Mouse (Mus musculus): ENCODE data around the gene Tusc2. TPM values are rescaled to one million over a fixed set of nuclear protein-coding genes. Genes with fewer than 3 reads are reported as not detected.
A peak's percentile ranks its signal among the peaks of the same experiment; 100 is the strongest.
"Not testable (repeated sequence)": the region's sequence is repeated elsewhere in the genome, so short reads cannot be mapped to it uniquely, and the experiment has no call there.

Gene Tusc2
- polyA plus RNA-seq, 1 experiment from 2014 or later: 93.0 TPM

GRCm38 (mm10) chr9:107569270-107569669 is 6.2 kb downstream of the Tusc2 start:
- ATAC-seq (ENCODE audit: insufficient read depth, low FRiP score, low TSS enrichment) (peak; percentile 39), DNase-seq (ENCODE audit: low spot score) (no peak)
- Histone ChIP-seq H3K27me3 (ENCODE audit: control insufficient read depth, insufficient read depth, low read length) (no peaks in the 10 kb centered on the region), H3K4me1 (ENCODE audit: control insufficient read depth, insufficient read depth, low read length) (peaks cover 25% of the 10 kb centered on the region), H3K4me2 (ENCODE audit: low read depth) (peak overlapping the region; percentile 74), H3K9me3 (ENCODE audit: control insufficient read depth, low read length) (no peaks in the 10 kb centered on the region), H3K36me3 (ENCODE audit: control insufficient read depth, insufficient read depth, low read length) (peaks cover 16% of the 10 kb centered on the region), H3K9ac (ENCODE audit: low read length) (peak overlapping the region; percentile 79), H3K27ac (ENCODE audit: low read depth, low read length) (peak overlapping the region; percentile 54), H3K4me3 (ENCODE audit: low read depth, low read length) (peak overlapping the region; percentile 76)
- WGBS: 0% methylated on average over 22 of the region's 23 CpGs

GRCm38 (mm10) chr9:107570016-107570415 is 7.0 kb downstream of the Tusc2 start:
- Histone ChIP-seq H3K4me2 (ENCODE audit: low read depth) (peak overlapping the region; percentile 74), H3K36me3 (ENCODE audit: control insufficient read depth, insufficient read depth, low read length) (peaks cover 16% of the 10 kb centered on the region), H3K4me1 (ENCODE audit: control insufficient read depth, insufficient read depth, low read length) (peaks cover 25% of the 10 kb centered on the region), H3K27me3 (ENCODE audit: control insufficient read depth, insufficient read depth, low read length) (no peaks in the 10 kb centered on the region), H3K27ac (ENCODE audit: low read depth, low read length) (no peak overlapping the region), H3K9ac (ENCODE audit: low read length) (peak overlapping the region; percentile 79), H3K9me3 (ENCODE audit: control insufficient read depth, low read length) (no peaks in the 10 kb centered on the region), H3K4me3 (ENCODE audit: low read depth, low read length) (peak overlapping the region; percentile 76)
- no peak for ATAC-seq (ENCODE audit: insufficient read depth, low FRiP score, low TSS enrichment)
- DNase-seq (ENCODE audit: low spot score): no peak
- WGBS: 61% methylated on average over 13 of the region's 13 CpGs

- Histone ChIP-seq H3K4me3 (ENCODE audit: low read depth, low read length) (peak overlapping the region; percentile 76; the same call in 1 of the 2 replicates), H3K4me1 (ENCODE audit: control insufficient read depth, insufficient read depth, low read length) (peaks cover 25% of the 10 kb centered on the region), H3K27me3 (ENCODE audit: control insufficient read depth, insufficient read depth, low read length) (no peaks in the 10 kb centered on the region), H3K9me3 (ENCODE audit: control insufficient read depth, low read length) (no peaks in the 10 kb centered on the region), H3K36me3 (ENCODE audit: control insufficient read depth, insufficient read depth, low read length) (peaks cover 16% of the 10 kb centered on the region), H3K27ac (ENCODE audit: low read depth, low read length) (no peak overlapping the region), H3K9ac (ENCODE audit: low read length) (no peak overlapping the region), H3K4me2 (ENCODE audit: low read depth) (peak overlapping the region; percentile 74)
- no peak for ATAC-seq (ENCODE audit: insufficient read depth, low FRiP score, low TSS enrichment)
- no peak for DNase-seq (ENCODE audit: low spot score)
- WGBS: 96% methylated on average over 21 of the region's 21 CpGs
These were observed 7.8 kb downstream of the Tusc2 start for GRCm38 (mm10) chr9:107570845-107571244.

- WGBS: 95% methylated on average over 22 of the region's 22 CpGs
- H3K4me1 ChIP-seq (ENCODE audit: control insufficient read depth, insufficient read depth, low read length): peaks cover 25% of the 10 kb centered on the region
- no peak overlapping the region for H3K4me2 ChIP-seq (ENCODE audit: low read depth)
These were observed 8.7 kb downstream of the Tusc2 start for GRCm38 (mm10) chr9:107571534-107572326.

GRCm38 (mm10) chr9:107572327-107572662 is 9.2 kb downstream of the Tusc2 start:
- H3K9ac ChIP-seq (ENCODE audit: low read length): no peak overlapping the region
- no peak for DNase-seq (ENCODE audit: low spot score)
- peaks cover 26% of the 10 kb centered on the region for H3K4me1 ChIP-seq (ENCODE audit: control insufficient read depth, insufficient read depth, low read length)
- H3K4me2 ChIP-seq (ENCODE audit: low read depth): no peak overlapping the region
- H3K36me3 ChIP-seq (ENCODE audit: control insufficient read depth, insufficient read depth, low read length): peaks cover 16% of the 10 kb centered on the region
- H3K27ac ChIP-seq (ENCODE audit: low read depth, low read length): no peak overlapping the region
- 96% methylated on average over 2 of the region's 2 CpGs for WGBS
- no peak for ATAC-seq (ENCODE audit: insufficient read depth, low FRiP score, low TSS enrichment)
- no peaks in the 10 kb centered on the region for H3K27me3 ChIP-seq (ENCODE audit: control insufficient read depth, insufficient read depth, low read length)
- H3K9me3 ChIP-seq (ENCODE audit: control insufficient read depth, low read length): no peaks in the 10 kb centered on the region
- no peak overlapping the region for H3K4me3 ChIP-seq (ENCODE audit: low read depth, low read length)

More at GRCm38 (mm10) chr9:107571534-107572326, 8.7 kb downstream of the Tusc2 start:
- ATAC-seq (ENCODE audit: insufficient read depth, low FRiP score, low TSS enrichment) (no peak), DNase-seq (ENCODE audit: low spot score) (no peak)
- Histone ChIP-seq H3K4me3 (ENCODE audit: low read depth, low read length) (no peak overlapping the region), H3K36me3 (ENCODE audit: control insufficient read depth, insufficient read depth, low read length) (peaks cover 16% of the 10 kb centered on the region), H3K9ac (ENCODE audit: low read length) (no peak overlapping the region), H3K27me3 (ENCODE audit: control insufficient read depth, insufficient read depth, low read length) (no peaks in the 10 kb centered on the region), H3K9me3 (ENCODE audit: control insufficient read depth, low read length) (no peaks in the 10 kb centered on the region), H3K27ac (ENCODE audit: low read depth, low read length) (no peak overlapping the region)

GRCm38 (mm10) chr9:107573774-107574173 is 10.7 kb downstream of the Tusc2 start:
- H3K9me3 ChIP-seq (ENCODE audit: control insufficient read depth, low read length); H3K27me3 ChIP-seq (ENCODE audit: control insufficient read depth, insufficient read depth, low read length); H3K9ac ChIP-seq (ENCODE audit: low read length); ATAC-seq (ENCODE audit: insufficient read depth, low FRiP score, low TSS enrichment); DNase-seq (ENCODE audit: low spot score); H3K4me2 ChIP-seq (ENCODE audit: low read depth); H3K27ac ChIP-seq (ENCODE audit: low read depth, low read length); H3K4me3 ChIP-seq (ENCODE audit: low read depth, low read length): not testable (repeated sequence)
- 84% methylated on average over 6 of the region's 6 CpGs for WGBS
- Histone ChIP-seq H3K4me1 (ENCODE audit: control insufficient read depth, insufficient read depth, low read length) (peaks cover 21% of the 10 kb centered on the region), H3K36me3 (ENCODE audit: control insufficient read depth, insufficient read depth, low read length) (peaks cover 16% of the 10 kb centered on the region)

GRCm38 (mm10) chr9:107575579-107576356 is 12.7 kb downstream of the Tusc2 start:
- Histone ChIP-seq H3K9me3 (ENCODE audit: control insufficient read depth, low read length) (no peaks in the 10 kb centered on the region), H3K4me1 (ENCODE audit: control insufficient read depth, insufficient read depth, low read length) (peaks cover 18% of the 10 kb centered on the region), H3K4me2 (ENCODE audit: low read depth) (no peak overlapping the region), H3K9ac (ENCODE audit: low read length) (no peak overlapping the region), H3K4me3 (ENCODE audit: low read depth, low read length) (no peak overlapping the region), H3K36me3 (ENCODE audit: control insufficient read depth, insufficient read depth, low read length) (peaks cover 15% of the 10 kb centered on the region), H3K27me3 (ENCODE audit: control insufficient read depth, insufficient read depth, low read length) (no peaks in the 10 kb centered on the region), H3K27ac (ENCODE audit: low read depth, low read length) (no peak overlapping the region)
- 86% methylated on average over 14 of the region's 14 CpGs for WGBS
- ATAC-seq (ENCODE audit: insufficient read depth, low FRiP score, low TSS enrichment) (no peak), DNase-seq (ENCODE audit: low spot score) (no peak)

- 29% methylated on average over 16 of the region's 16 CpGs for WGBS
- Histone ChIP-seq H3K4me2 (ENCODE audit: low read depth) (peak within 1 kb of the TSS; percentile 51), H3K36me3 (ENCODE audit: control insufficient read depth, insufficient read depth, low read length) (peaks cover 10% of the 10 kb centered on the region), H3K27me3 (ENCODE audit: control insufficient read depth, insufficient read depth, low read length) (no peaks in the 10 kb centered on the region), H3K27ac (ENCODE audit: low read depth, low read length) (no peak within 1 kb of the TSS), H3K4me1 (ENCODE audit: control insufficient read depth, insufficient read depth, low read length) (peaks cover 15% of the 10 kb centered on the region), H3K9me3 (ENCODE audit: control insufficient read depth, low read length) (no peaks in the 10 kb centered on the region), H3K9ac (ENCODE audit: low read length) (peak within 1 kb of the TSS; percentile 43), H3K4me3 (ENCODE audit: low read depth, low read length) (peak within 1 kb of the TSS; percentile 21; the same call in 1 of the 2 replicates)
- peak; percentile 81 for DNase-seq (ENCODE audit: low spot score)
- peak; percentile 71; the same call in 1 of the 2 replicates for ATAC-seq (ENCODE audit: insufficient read depth, low FRiP score, low TSS enrichment)
These were observed 13.5 kb downstream of the Tusc2 start, which contains the start of gene Hyal1 for GRCm38 (mm10) chr9:107576357-107577107. Gene Hyal1 (plus strand): TSS chr9:107576927.

All from neural tube, embryonic 11.5 days (tissue).